Mouse (Mus musculus) splenic B cell, adult 2 months (primary cell): Measurements from ENCODE around the gene Vmn1r35.
"Not testable (repeated sequence)": the region's sequence is repeated elsewhere in the genome, so short reads cannot be mapped to it uniquely, and the experiment has no call there.

Source experiments
- DNase-seq: peaks from one replicate; pipeline ENCODE4 v3.0.0-alpha.2; 2011; ENCODE audit warnings: low read depth, low spot score
- H3K27me3 ChIP-seq: 2 replicates; pipeline ENCODE4 v1.6.1; 2012; ENCODE audit warnings: mild to moderate bottlenecking, low read length, moderate library complexity, mixed read lengths; ENCODE audit not compliant: control insufficient read depth, poor library complexity, insufficient read depth, severe bottlenecking
- H3K36me3 ChIP-seq: 2 replicates; pipeline ENCODE4 v1.6.1; 2012; ENCODE audit warnings: mild to moderate bottlenecking, low read length, moderate library complexity, mixed read lengths; ENCODE audit not compliant: control insufficient read depth, poor library complexity, insufficient read depth, severe bottlenecking

Gene Vmn1r35

DNA sequence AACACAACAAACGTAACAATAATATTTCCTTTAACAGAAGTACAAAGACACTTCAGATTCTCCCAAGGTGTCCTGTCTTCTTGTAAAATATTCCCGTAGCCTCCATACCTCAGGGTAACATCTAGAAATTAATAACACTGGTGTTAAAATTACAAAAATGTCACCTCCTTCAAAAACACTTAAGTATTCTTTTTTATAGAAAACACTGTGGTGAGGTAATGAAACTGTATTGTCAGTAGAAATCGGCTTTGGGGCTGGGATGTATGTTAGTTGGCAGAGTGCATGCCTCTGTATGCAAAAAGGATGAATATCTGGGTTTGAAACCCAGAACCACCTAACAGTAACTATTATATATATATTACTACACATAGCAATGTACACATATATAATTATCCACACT, at the start of gene Vmn1r35:
Gene Vmn1r35 (minus strand): TSS at position 101 of the 400 bp plus-strand sequence.
- H3K36me3 ChIP-seq = no peaks in the 10 kb centered on the region
- H3K27me3 ChIP-seq = no peaks in the 10 kb centered on the region
- DNase-seq = no peak

DNA sequence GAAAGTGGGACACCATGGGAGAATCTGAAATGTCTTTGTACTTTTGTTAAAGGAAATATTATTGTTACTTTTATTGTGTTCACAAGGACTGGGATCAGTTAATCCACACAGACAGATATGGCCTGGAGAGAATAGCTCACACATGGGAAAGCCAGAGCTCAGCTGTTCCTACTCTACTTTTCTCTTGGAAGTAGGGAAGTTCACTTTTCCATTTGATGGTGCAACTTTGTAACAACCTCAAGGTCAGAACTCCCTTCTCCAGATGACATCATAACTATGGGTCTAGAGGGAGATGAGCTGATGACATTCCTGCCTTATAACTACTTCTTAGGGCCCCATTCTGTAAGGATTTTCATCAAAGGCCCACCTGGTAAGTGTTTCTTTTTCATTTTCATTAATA, 43.4 kb upstream of the Vmn1r35 start, which contains the start of gene Vmn1r37:
Gene Vmn1r37 (plus strand): TSS at position 301 of the 400 bp plus-strand sequence.
- not testable (repeated sequence) for H3K27me3 ChIP-seq, DNase-seq

GRCm38 (mm10) chr6:66719068-66719467, 33.4 kb upstream of the Vmn1r35 start, which contains the start of gene Vmn1r36:
Gene Vmn1r36, minus strand, starts transcription at chr6:66719168.
- not testable (repeated sequence) for DNase-seq, H3K36me3 ChIP-seq, H3K27me3 ChIP-seq

More for the DNA sequence above, 43.4 kb upstream of the Vmn1r35 start, which contains the start of gene Vmn1r37:
- not testable (repeated sequence) for H3K36me3 ChIP-seq

GRCm38 (mm10) chr6:66713854-66714253, 28.1 kb upstream of the Vmn1r35 start:
- Histone ChIP-seq H3K36me3 (no peaks in the 10 kb centered on the region), H3K27me3 (no peaks in the 10 kb centered on the region)
- no peak for DNase-seq

GRCm38 (mm10) chr6:66708901-66709300, 23.2 kb upstream of the Vmn1r35 start:
- Histone ChIP-seq H3K27me3 (no peaks in the 10 kb centered on the region), H3K36me3 (no peaks in the 10 kb centered on the region)
- no peak for DNase-seq

- no peaks in the 10 kb centered on the region for H3K27me3 ChIP-seq
- no peaks in the 10 kb centered on the region for H3K36me3 ChIP-seq
- DNase-seq = no peak
Observed at GRCm38 (mm10) chr6:66643779-66644178, 41.9 kb downstream of the Vmn1r35 start, which contains the start of gene Vmn1r34. Gene Vmn1r34, minus strand, starts transcription at chr6:66643879.
